Mouse (Mus musculus): ENCODE measurements around the gene Panx1. TPM values are rescaled to one million over a fixed set of nuclear protein-coding genes. Genes with fewer than 3 reads are reported as not detected.

Panx1 gene
- polyA plus RNA-seq, 1 experiment from 2014 or later, result 12.0 TPM

DNA sequence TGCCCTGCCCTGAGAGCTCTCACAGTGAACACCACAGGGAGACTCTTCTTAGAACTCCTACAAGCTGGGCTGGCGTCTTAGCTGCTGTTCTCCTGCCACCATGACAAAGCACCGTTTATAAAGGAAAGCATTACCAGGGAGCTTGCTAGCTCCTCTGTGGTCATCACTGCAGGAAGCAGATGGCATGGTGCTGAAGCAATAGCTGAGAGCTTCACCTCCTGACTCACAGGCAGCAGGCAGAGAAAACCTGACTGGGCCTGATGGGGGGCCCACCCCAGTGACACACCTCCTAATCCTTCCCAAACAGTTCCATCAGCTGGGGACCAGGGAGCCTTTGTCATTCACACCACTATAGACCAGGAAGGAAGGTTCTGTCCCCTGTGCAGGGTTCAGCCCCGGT, 7.6 kb downstream of the Panx1 start:
- ATAC-seq (no peak), DNase-seq (ENCODE audit: low read depth, low spot score) (no peak)
- no peaks in the 10 kb centered on the region for H3K27me3 ChIP-seq
- in situ Hi-C loops (cut with MboI; ENCODE audit: low pct_unique_long_range_greater_than_20kb), result no loop called here
- POLR2A ChIA-PET, result no interaction called here
- TF ChIP-seq CTCF (IDR thresholded peaks at IDR 0.05), result no peak
- CTCF ChIA-PET, result interaction anchor here (0.8 kb wide), 1 partner anchor 133 kb away, joined by 3 read pairs; no protein-coding TSS in a partner anchor

GRCm38 (mm10) chr9:15037237-15037636, 8.0 kb downstream of the Panx1 start:
- ATAC-seq (no peak), DNase-seq (ENCODE audit: low read depth, low spot score) (no peak)
- no peaks in the 10 kb centered on the region for H3K27me3 ChIP-seq
- no peak for TF ChIP-seq CTCF (IDR thresholded peaks at IDR 0.05)
- ChIA-PET CTCF (interaction anchor here (0.8 kb wide), 1 partner anchor 133 kb away, joined by 3 read pairs; no protein-coding TSS in a partner anchor), POLR2A (interaction anchor here (0.7 kb wide), 1 partner anchor 965 kb away, joined by 5 read pairs; no protein-coding TSS in a partner anchor)
- in situ Hi-C loops (cut with MboI; ENCODE audit: low pct_unique_long_range_greater_than_20kb), result no loop called here

- POLR2A ChIA-PET, result interaction anchor here (0.7 kb wide), 1 partner anchor 964 kb away, joined by 5 read pairs; no protein-coding TSS in a partner anchor
- TF ChIP-seq CTCF (IDR thresholded peaks at IDR 0.05), result no peak
- DNase-seq (ENCODE audit: low read depth, low spot score) (no peak), ATAC-seq (no peak)
- CTCF ChIA-PET, result no interaction called here
- in situ Hi-C loops (cut with MboI; ENCODE audit: low pct_unique_long_range_greater_than_20kb), result no loop called here
- no peaks in the 10 kb centered on the region for H3K27me3 ChIP-seq
These were observed 8.5 kb downstream of the Panx1 start for GRCm38 (mm10) chr9:15036807-15037206.

DNA sequence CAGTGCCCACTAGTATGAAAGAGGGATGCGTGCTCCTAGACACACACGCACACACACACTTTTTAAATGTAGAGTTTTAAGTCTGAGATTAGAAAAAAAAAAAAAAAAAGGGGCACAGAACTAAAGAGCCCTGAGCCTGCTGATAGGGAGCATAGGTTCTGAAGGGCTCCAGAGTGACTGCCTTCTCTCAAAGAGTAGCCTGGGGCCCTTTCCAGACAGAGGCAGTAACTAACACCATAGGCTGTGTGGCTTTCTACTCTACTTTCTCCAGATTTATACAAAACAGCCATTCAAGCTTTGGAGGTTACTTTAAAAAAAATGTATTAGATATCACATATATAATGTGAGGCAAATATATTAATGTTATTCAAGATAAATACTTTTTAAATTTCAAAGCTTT, 8.9 kb downstream of the Panx1 start:
- in situ Hi-C loops (cut with MboI; ENCODE audit: low pct_unique_long_range_greater_than_20kb), result no loop called here
- POLR2A ChIA-PET, result interaction anchor here (0.7 kb wide), 1 partner anchor 964 kb away, joined by 5 read pairs; no protein-coding TSS in a partner anchor
- no peak for TF ChIP-seq CTCF (IDR thresholded peaks at IDR 0.05)
- no peaks in the 10 kb centered on the region for H3K27me3 ChIP-seq
- CTCF ChIA-PET, result no interaction called here
- DNase-seq (ENCODE audit: low read depth, low spot score), result no peak
- ATAC-seq, result no peak

GRCm38 (mm10) chr9:15035979-15036378, 9.3 kb downstream of the Panx1 start:
- ATAC-seq, result no peak
- no peaks in the 10 kb centered on the region for H3K27me3 ChIP-seq
- in situ Hi-C loops (cut with MboI; ENCODE audit: low pct_unique_long_range_greater_than_20kb), result no loop called here
- ChIA-PET CTCF (no interaction called here), POLR2A (no interaction called here)
- DNase-seq (ENCODE audit: low read depth, low spot score), result no peak
- no peak for TF ChIP-seq CTCF (IDR thresholded peaks at IDR 0.05)

DNA sequence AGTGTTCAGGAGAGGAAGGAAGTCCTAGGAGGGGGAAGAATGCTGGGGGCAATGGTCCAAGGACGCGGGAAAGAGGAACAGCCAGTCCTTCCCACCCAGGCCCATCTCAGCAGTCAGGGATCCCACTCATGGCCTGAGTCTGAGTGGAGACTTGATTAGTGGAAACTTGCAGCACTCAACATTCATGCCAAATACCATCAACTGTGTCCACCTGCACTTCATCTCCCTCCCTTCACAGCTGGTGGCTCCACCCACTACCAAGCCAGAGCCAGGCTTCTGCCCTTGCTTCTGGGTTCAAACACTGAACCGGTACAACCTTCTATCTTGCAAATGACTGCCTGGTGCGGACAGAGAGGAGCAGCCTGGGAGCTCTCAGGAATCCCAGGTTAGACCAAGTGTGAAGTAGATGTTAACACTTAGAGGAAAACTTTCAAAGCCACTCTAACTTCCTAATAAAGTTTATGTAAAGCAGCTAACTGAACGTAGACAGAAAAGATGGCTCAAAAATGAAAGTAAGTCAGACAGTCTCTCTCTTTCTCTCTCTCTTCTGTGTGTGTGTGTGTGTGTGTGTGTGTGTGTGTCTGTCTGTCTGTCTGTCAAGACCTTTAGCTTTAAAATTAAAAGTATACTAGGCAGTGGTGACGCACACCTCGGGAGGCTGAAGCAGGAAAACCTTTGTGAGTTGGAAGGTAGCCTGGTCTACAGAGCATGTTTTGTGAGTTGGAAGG, 10.6 kb downstream of the Panx1 start:
- no peaks in the 10 kb centered on the region for H3K27me3 ChIP-seq
- DNase-seq (ENCODE audit: low read depth, low spot score) (no peak), ATAC-seq (no peak)
- in situ Hi-C loops (cut with MboI; ENCODE audit: low pct_unique_long_range_greater_than_20kb), result no loop called here
- no peak for TF ChIP-seq CTCF (IDR thresholded peaks at IDR 0.05)
- POLR2A ChIA-PET, result no interaction called here
- CTCF ChIA-PET, result interaction anchor here (1.3 to 1.6 kb wide), 2 partner anchors 9 to 137 kb away, joined by 3 read pairs; no protein-coding TSS in a partner anchor

- ATAC-seq (no peak), DNase-seq (ENCODE audit: low read depth, low spot score) (no peak)
- in situ Hi-C loops (cut with MboI; ENCODE audit: low pct_unique_long_range_greater_than_20kb), result no loop called here
- ChIA-PET POLR2A (no interaction called here), CTCF (interaction anchor here (0.9 to 2.0 kb wide), 5 partner anchors 11 to 138 kb away, joined by 3 to 5 read pairs (median 3); no protein-coding TSS in a partner anchor)
- H3K27me3 ChIP-seq, result no peaks in the 10 kb centered on the region
- peak; percentile 69 for TF ChIP-seq CTCF (IDR thresholded peaks at IDR 0.05)
These were observed 11.6 kb downstream of the Panx1 start for GRCm38 (mm10) chr9:15033568-15034160.

DNA sequence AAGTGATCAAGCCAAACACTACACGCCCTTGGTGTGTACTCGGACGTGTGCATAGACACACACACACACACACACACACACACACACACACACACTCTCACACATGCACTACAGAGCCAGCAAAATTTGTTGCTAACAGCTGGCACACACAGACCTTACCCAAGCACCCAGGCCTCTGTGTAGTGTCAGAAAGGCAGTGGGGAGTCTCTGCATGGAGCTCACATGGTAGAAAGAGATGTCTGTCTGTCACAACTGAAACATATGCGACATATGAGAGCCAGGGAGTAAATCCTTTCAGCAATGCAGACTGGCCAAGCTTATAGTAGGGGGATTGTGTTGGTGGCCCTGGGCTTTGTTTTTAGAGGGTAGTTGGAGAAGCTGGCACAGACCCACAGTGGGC, 12.5 kb downstream of the Panx1 start:
- no peak for TF ChIP-seq CTCF (IDR thresholded peaks at IDR 0.05)
- H3K27me3 ChIP-seq, result no peaks in the 10 kb centered on the region
- ATAC-seq (no peak), DNase-seq (ENCODE audit: low read depth, low spot score) (no peak)
- in situ Hi-C loops (cut with MboI; ENCODE audit: low pct_unique_long_range_greater_than_20kb), result no loop called here
- ChIA-PET CTCF (interaction anchor here (0.9 to 2.0 kb wide), 5 partner anchors 10 to 139 kb away, joined by 3 to 5 read pairs (median 3); no protein-coding TSS in a partner anchor), POLR2A (interaction anchor here (0.7 kb wide), 1 partner anchor 139 kb away, joined by 3 read pairs; no protein-coding TSS in a partner anchor)

GRCm38 (mm10) chr9:15030771-15031170, 14.5 kb downstream of the Panx1 start:
- CTCF ChIA-PET, result no interaction called here

DNA sequence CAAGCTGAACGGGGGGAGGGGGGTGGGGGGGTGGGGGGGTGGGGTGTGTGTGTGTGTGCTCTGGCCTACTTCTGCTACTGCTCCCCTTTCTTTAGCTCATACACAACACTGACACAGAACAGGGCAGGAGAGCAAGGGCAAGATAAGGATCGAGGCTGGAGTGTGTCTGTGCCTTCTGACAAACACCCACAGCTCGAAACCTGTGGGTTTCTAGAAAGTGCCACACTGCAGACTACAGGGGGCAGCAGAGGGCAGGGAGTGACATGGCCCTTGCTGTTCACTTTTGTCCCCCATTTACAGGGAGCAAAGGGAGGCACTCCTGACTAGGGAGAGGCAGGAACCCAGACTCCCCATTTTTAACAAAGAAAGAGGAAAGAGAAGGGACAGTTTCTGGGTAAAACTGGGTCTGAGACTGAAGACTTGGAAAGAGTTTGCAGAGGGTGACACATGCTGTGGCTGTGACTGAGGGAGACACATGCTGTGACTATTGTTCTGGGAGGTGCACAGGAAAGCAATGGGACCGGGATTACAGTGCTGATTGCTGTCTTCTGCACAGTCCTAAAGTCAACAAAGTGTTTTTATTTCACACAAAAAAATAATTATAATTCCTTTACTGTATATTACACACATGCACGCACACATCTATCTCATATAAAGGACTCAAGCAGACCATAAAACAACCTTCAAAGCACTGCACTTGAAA, 16.1 kb downstream of the Panx1 start:
- H3K27me3 ChIP-seq, result no peaks in the 10 kb centered on the region
- POLR2A ChIA-PET, result no interaction called here
- peak; percentile 80 for TF ChIP-seq CTCF (IDR thresholded peaks at IDR 0.05)
- in situ Hi-C loops (cut with MboI; ENCODE audit: low pct_unique_long_range_greater_than_20kb), result loop anchor here (5.0 kb wide), 1 partner anchor 183 kb away; no protein-coding TSS in a partner anchor
- CTCF ChIA-PET, result interaction anchor here (0.6 to 1.4 kb wide), 7 partner anchors 10 to 247 kb away, joined by 3 to 4 read pairs (median 3); no protein-coding TSS in a partner anchor
- no peak for DNase-seq (ENCODE audit: low read depth, low spot score)
- ATAC-seq, result peak; percentile 67

More at GRCm38 (mm10) chr9:15030771-15031170, 14.5 kb downstream of the Panx1 start:
- no peaks in the 10 kb centered on the region for H3K27me3 ChIP-seq
- in situ Hi-C loops (cut with MboI; ENCODE audit: low pct_unique_long_range_greater_than_20kb), result no loop called here
- DNase-seq (ENCODE audit: low read depth, low spot score), result no peak
- no peak for ATAC-seq
- TF ChIP-seq CTCF (IDR thresholded peaks at IDR 0.05), result no peak
- POLR2A ChIA-PET, result no interaction called here
